Mouse (Mus musculus) liver, embryonic 14.5 days (tissue): ENCODE results near the gene A4gnt. TPM values are rescaled to one million over a fixed set of nuclear protein-coding genes. Genes with fewer than 3 reads are reported as not detected.

ENCODE experiments used
- ATAC-seq: fragments of 200-750 bp; cut with Nextera tagmentation; 2 replicates; pipeline ENCODE4 v1.8.0; 2017; ENCODE audit warnings: moderate number of reproducible peaks, mild to moderate bottlenecking, moderate library complexity; ENCODE audit not compliant: insufficient read depth
- DNase-seq, 3 experiments: peaks; one replicate each; pipeline ENCODE4 v3.0.0-alpha.2; 2012 to 2013; ENCODE audit warnings: low read depth in 3 of 3, low spot score in 3 of 3
- H3K27ac ChIP-seq: fragments of 300-500 bp; sonication (generic); 2 replicates; pipeline ENCODE4 v1.5.1; 2014; ENCODE audit warnings: moderate library complexity, mild to moderate bottlenecking, control low read depth, inconsistent platforms
- H3K27me3 ChIP-seq: fragments of 300-500 bp; sonication (generic); 2 replicates; pipeline ENCODE4 v1.6.1; 2014; ENCODE audit warnings: mild to moderate bottlenecking, low read length, moderate library complexity; ENCODE audit not compliant: control insufficient read depth, insufficient read depth
- H3K36me3 ChIP-seq: fragments of 300-500 bp; sonication (generic); replicated peaks from 2 replicates; pipeline ENCODE4 v1.6.1; 2014; ENCODE audit warnings: low read depth; ENCODE audit not compliant: control insufficient read depth, insufficient read depth
- H3K4me1 ChIP-seq, 2 experiments: fragments of 200-500 bp in 1 of 2; fragments of 300-500 bp in 1 of 2; sonication (generic) in 1 of 2; replicated peaks; 2 replicates each; pipeline ENCODE4 v1.6.1; 2012 to 2014; ENCODE audit warnings: antibody characterized with exemption in 1 of 2, inconsistent platforms in 1 of 2, low read length in 1 of 2; ENCODE audit not compliant: control insufficient read depth in 2 of 2, insufficient read depth in 2 of 2
- H3K4me2 ChIP-seq: fragments of 300-500 bp; sonication (generic); 2 replicates; pipeline ENCODE4 v1.6.1; 2014; ENCODE audit warnings: low read depth, mild to moderate bottlenecking, control low read depth, moderate library complexity
- H3K4me3 ChIP-seq, 2 experiments: fragments of 200-500 bp in 1 of 2; fragments of 300-500 bp in 1 of 2; sonication (generic) in 1 of 2; 2 replicates each; pipeline ENCODE4 v1.5.1; 2012 to 2014; ENCODE audit warnings: low read depth in 2 of 2, low read length in 2 of 2, mild to moderate bottlenecking in 2 of 2, control low read depth in 1 of 2, inconsistent platforms in 1 of 2, moderate library complexity in 1 of 2; ENCODE audit not compliant: insufficient read depth in 1 of 2
- H3K9ac ChIP-seq: fragments of 300-500 bp; sonication (generic); replicated peaks from 2 replicates; pipeline ENCODE4 v1.6.1; 2014; ENCODE audit warnings: mild to moderate bottlenecking, control low read depth, moderate library complexity
- H3K9me3 ChIP-seq: fragments of 300-500 bp; sonication (generic); 2 replicates; pipeline ENCODE4 v1.6.1; 2016; ENCODE audit warnings: low read length, mixed read lengths; ENCODE audit not compliant: control insufficient read depth
- CTCF ChIP-seq: IDR thresholded peaks from 2 replicates; pipeline ENCODE4 v1.5.1; 2016; ENCODE audit warnings: antibody characterized with exemption, low read depth, control low read depth
- EP300 ChIP-seq: IDR thresholded peaks from 2 replicates; pipeline ENCODE4 v1.6.1; 2016; ENCODE audit warnings: antibody characterized with exemption, low read depth
- WGBS: fragments of 180-500 bp; shearing (Covaris S2); extraction: QIAGEN DNeasy Blood & Tissue Kit; methylation state at CpG from one replicate; pipeline ENCODE4 v1.1.7; 2014; ENCODE audit not compliant: insufficient replicate concordance; 5-methylcytosine and 5-hydroxymethylcytosine counted together
- polyA plus RNA-seq, 2 experiments: library from polyadenylated mRNA; depleted of rRNA in 1 of 2; stranded (reverse) in 1 of 2; unstranded in 1 of 2; fragments of >200 nt; fragmentation: Nextera tagmentation in 1 of 2; extraction: Ambion mirVana in 1 of 2; gene quantifications; 2 replicates each; pipeline versions ENCODE4 v1.2.1 to v1.2.3; 2012 to 2014

A4gnt gene
- polyA plus RNA-seq, 2 experiments: not detected

GRCm38 (mm10) chr9:99632264-99632663 lies 20.0 kb downstream of the A4gnt start:
- ATAC-seq: no peak
- H3K4me1 ChIP-seq: peaks cover 0 to 7% of the 10 kb centered on the region in 2 experiments; a peak in 3 of 4 replicates
- peaks cover 4% of the 10 kb centered on the region for H3K27me3 ChIP-seq
- H3K27ac ChIP-seq: no peak overlapping the region
- TF ChIP-seq CTCF (no peak), EP300 (no peak)
- no peak overlapping the region for H3K4me3 ChIP-seq
- WGBS: 63% methylated on average over 8 of the region's 8 CpGs
- no peak overlapping the region for H3K9ac ChIP-seq
- DNase-seq: no peak
- H3K9me3 ChIP-seq: no peaks in the 10 kb centered on the region
- H3K4me2 ChIP-seq: no peak overlapping the region
- no peaks in the 10 kb centered on the region for H3K36me3 ChIP-seq

GRCm38 (mm10) chr9:99636776-99637175 lies 24.5 kb downstream of the A4gnt start:
- H3K4me2 ChIP-seq: no peak overlapping the region
- no peaks in the 10 kb centered on the region for H3K9me3 ChIP-seq
- DNase-seq (no peak), ATAC-seq (no peak)
- H3K4me3 ChIP-seq: no peak overlapping the region
- H3K4me1 ChIP-seq: no peaks in the 10 kb centered on the region
- TF ChIP-seq EP300 (no peak), CTCF (no peak)
- H3K9ac ChIP-seq: no peak overlapping the region
- H3K36me3 ChIP-seq: no peaks in the 10 kb centered on the region
- no peak overlapping the region for H3K27ac ChIP-seq
- no peaks in the 10 kb centered on the region for H3K27me3 ChIP-seq
- WGBS: 89% methylated on average over 1 of the region's 1 CpGs

- TF ChIP-seq EP300 (no peak), CTCF (no peak)
- Histone ChIP-seq H3K27me3 (no peaks in the 10 kb centered on the region), H3K9me3 (no peaks in the 10 kb centered on the region), H3K4me1 (no peaks in the 10 kb centered on the region), H3K36me3 (no peaks in the 10 kb centered on the region), H3K4me3 (no peak overlapping the region), H3K4me2 (no peak overlapping the region), H3K9ac (no peak overlapping the region), H3K27ac (no peak overlapping the region)
- no peak for DNase-seq
- ATAC-seq: no peak
- 79% methylated on average over 17 of the region's 17 CpGs for WGBS
Observed at GRCm38 (mm10) chr9:99637227-99637626, 24.9 kb downstream of the A4gnt start.

- Histone ChIP-seq H3K9ac (no peak overlapping the region), H3K27me3 (no peaks in the 10 kb centered on the region), H3K4me3 (no peak overlapping the region), H3K4me1 (no peaks in the 10 kb centered on the region), H3K36me3 (no peaks in the 10 kb centered on the region), H3K4me2 (no peak overlapping the region), H3K9me3 (no peaks in the 10 kb centered on the region), H3K27ac (no peak overlapping the region)
- DNase-seq (no peak), ATAC-seq (no peak)
- 74% methylated on average over 13 of the region's 13 CpGs for WGBS
- TF ChIP-seq CTCF: no peak
- no peak for TF ChIP-seq EP300
Observed at GRCm38 (mm10) chr9:99637736-99638135, 25.4 kb downstream of the A4gnt start.

GRCm38 (mm10) chr9:99639957-99640356 lies 27.7 kb downstream of the A4gnt start:
- Histone ChIP-seq H3K4me2 (no peak overlapping the region), H3K36me3 (no peaks in the 10 kb centered on the region), H3K4me1 (no peaks in the 10 kb centered on the region), H3K9ac (no peak overlapping the region), H3K4me3 (no peak overlapping the region), H3K9me3 (no peaks in the 10 kb centered on the region), H3K27ac (no peak overlapping the region), H3K27me3 (no peaks in the 10 kb centered on the region)
- DNase-seq: no peak
- TF ChIP-seq EP300 (no peak), CTCF (no peak)
- ATAC-seq: no peak
- 64% methylated on average over 5 of the region's 5 CpGs for WGBS
